Mouse (Mus musculus): ENCODE results near the gene Garnl3.

- TF ChIP-seq CTCF (IDR thresholded peaks at IDR 0.05; ENCODE audit: low read depth, low read length) (no peak), TAL1 (conservative IDR thresholded peaks at IDR 0.05; ENCODE audit: low read depth, low read length) (no peak), GATA1 (IDR thresholded peaks at IDR 0.05; ENCODE audit: borderline replicate concordance, low read length) (no peak), GATA2 (IDR thresholded peaks at IDR 0.05; ENCODE audit: borderline replicate concordance, low read depth, low read length) (no peak)
Measured at GRCm38 (mm10) chr2:33074188-33074587, 57.3 kb downstream of the Garnl3 start.
